Mouse (Mus musculus) MEL-GATA-1-ER (cell line): ENCODE measurements around the gene Fbf1.

Experiments used
- DNase-seq: peaks from one replicate; pipeline ENCODE4 v3.0.0-alpha.2; 2012; ENCODE audit warnings: low read depth; ENCODE audit errors: extremely low read depth

The Fbf1 gene

DNA sequence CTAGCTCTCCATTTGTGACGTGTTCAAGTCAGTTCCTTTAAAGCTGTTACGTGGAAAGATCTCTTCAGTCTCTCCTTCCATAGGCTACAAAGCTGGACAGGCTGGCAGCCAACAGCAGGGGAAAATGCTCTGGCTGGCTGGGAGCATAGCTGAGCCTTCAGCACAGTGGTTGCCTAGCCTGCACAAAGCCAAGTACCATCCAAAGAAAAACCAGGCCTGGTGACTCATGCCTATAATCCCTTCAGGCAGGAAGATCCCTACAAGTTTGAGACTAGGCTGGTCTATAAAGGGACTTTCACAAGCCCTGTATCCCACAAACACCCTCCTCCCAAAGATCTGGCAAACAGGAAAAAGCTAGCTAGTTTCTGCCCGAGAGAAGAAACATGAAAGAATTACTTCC is 17.9 kb upstream of the Fbf1 start:
- no peak for DNase-seq

DNA sequence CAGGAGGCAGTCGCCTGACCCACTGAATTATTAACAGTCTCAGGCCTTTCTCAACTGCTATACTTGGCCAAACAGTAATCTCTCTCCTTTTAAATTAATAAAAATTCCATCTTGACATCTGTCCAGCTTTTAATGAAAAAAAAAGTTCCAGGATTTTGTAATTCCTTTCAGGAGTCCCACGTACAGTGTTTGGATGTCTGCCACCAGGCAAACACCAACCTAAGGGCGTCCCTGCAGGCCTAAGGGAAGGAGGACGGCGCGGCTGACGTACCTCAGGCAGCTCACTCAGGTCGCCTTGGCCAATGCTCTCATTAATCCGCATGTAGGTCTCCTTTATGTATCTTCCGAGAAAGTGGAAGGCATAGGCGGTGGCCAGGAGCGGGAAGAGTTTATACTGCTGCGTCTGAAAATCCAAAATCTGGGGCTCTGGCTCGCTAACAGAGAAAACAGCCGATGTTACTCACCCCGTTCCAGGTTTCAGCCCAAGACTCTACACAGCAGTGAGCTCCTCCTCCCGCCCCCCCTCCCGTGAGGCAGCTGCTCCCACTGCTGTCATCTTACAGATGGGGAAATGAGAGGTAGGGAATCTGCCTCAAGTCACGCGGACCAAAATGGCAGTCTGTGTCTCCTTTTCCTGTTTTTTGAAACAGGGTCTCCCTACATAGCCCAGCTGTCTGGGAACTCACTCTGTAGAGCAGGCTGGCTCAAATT is 10.6 kb upstream of the Fbf1 start:
- no peak for DNase-seq

DNA sequence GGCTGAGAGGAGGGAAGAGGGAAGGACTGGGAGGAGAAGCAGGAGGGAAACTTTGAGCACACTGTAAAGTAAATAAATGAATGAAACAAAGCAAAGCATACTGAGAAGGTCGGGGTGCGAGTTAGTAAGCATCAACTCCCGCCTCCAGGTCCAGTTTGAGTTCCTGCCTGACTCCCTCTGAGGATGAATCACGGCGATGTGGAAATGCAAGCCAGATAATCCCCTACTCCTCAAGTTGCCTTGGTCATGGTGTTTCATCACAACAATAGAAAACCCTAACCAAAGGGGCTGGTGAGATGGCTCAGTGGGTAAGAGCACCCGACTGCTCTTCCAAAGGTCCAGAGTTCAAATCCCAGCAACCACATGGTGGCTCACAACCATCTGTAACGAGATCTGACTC is 8.0 kb upstream of the Fbf1 start:
- DNase-seq: no peak

DNA sequence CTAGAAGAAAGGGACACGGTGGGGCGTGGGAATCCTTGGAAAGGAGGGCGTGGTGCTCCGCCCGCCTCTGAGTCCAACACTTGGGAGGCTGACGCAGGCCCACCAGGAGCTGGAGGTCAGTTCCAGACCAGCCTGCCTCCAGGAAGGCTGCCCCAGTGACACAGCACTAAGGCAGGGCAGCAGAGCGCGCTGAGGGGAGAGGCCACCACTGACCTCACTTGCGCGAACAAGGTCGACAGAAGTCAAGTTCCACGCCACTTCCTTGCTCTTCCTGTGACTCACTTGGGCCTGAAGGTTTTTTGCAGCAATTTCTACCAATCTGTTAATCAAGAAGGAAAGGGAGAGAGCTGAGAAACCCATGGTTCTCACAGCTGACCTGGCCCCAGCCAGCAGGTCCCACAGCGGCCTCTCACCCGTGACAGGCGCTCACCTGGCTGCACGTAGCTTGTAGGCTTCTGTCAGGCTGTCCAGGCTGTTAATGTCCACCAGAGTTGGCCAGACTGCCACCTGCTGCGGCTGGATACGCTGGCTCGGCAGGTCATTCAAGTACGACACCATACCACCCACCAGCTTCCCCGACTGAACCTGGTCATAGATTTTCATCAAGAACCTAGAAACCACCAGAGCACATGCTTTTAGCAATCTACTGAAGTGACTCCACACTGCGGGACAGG is 6.9 kb upstream of the Fbf1 start:
- no peak for DNase-seq

DNA sequence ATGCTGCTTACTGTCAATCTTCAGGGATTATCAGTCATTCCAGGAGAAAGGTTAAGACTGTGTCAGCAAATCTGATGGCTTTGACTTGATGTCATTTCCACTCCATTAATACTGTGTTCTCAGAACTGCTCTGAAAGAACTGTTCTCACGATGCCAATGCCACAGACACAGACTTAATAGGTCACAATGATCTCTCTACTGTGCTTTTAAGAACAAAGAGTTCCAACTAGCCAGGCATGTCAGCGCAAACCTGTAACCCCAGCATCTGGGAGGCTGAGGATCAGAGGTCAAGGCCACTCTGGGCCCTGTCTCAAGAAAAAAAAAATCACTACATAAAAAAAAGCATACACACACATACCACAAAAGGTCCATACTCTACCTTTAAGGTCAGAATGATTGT is 4.0 kb upstream of the Fbf1 start:
- DNase-seq: no peak

DNA sequence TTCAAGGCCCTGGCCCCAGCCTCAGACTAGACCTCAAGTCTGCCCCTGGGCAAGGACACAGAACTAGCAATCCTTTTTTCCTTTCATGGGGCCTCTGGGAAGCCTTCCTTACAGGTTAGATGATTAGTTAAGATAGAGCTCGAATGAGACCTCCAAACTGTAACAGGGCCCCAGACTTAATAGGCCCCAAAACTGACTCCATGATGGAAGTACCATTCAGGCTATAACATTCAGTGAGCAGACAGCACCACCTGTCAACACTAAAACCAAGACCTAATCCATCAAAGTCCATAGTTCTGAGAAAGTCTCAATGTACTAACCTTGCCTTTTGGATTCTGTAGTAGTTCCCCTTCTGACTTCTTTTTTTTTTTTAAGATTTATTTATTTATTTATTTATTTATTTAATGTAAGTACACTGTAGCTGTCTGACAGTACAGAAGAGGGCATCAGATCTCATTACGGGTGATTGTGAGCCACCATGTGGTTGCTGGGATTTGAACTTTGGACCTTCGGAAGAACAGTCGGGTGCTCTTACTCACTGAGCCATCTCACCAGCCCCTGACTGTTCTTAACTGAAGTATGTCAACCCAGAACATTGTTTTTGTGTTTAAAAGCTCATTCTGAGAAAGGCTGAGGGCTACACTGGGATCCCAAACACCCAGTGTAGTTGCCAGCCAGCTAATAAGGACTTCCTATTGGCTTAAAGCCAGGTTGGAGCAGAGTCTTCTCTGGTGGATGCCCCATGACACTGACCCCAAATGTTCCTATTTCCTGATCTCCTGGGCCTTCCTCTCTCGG is 2.2 kb upstream of the Fbf1 start:
- DNase-seq: no peak

DNA sequence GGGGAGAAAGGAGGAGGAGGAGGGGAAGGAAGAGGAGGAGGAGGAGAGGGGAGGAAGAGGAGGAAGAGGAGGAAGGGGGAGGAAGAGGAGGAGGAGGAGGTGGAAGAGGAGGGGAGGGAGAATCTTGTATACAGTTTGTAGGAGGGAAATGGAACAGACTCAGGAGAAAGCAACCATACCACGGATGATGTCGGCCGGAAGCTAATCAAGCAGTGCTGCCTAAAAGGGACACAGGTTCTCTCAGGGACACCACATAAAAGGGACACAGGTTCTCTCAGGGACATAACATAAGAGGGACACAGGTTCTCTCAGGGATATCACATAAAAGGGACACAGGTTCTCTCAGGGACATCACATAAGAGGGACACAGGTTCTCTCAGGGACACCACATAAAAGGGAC is 1.2 kb upstream of the Fbf1 start:
- no peak for DNase-seq

DNA sequence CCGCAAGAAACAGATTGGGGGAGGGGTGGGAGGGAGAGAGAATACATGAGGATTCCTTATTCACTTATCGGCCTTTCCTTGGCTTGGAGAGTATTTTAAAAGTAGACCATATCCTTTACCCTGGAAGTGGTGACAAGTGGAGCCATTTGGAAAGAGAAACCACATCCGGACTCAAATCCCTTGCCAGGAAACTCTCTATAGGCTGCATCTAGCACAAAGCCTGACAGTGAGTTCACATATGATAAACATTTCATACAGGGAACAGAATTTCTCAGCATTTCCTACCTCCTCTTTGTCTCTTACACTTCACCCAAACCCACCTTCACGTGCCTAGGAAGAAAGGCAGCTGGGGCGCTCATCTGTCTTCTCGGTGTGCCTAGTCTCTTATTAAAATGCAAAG is 734 bp downstream of the Fbf1 start:
- DNase-seq: peak; percentile 13

DNA sequence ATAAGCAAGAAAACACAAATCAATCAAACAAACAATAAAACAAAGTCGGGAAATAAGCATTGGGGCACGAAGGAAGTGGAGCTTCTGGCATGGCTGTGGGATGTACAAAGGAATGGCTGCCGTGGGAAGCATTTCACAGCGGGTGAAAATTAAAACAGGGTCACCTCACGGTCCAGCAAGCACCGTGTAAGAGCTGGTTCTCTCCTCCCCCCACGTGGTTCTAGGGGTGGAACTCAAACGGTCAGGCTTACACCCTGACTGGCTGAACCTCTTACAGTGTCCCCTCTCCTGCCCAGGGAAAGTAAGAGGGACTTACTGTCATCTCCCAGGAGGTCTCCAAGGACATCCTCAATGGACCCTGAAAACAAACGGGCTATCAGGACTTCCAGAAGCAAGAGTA is 5.0 kb downstream of the Fbf1 start:
- DNase-seq: no peak

DNA sequence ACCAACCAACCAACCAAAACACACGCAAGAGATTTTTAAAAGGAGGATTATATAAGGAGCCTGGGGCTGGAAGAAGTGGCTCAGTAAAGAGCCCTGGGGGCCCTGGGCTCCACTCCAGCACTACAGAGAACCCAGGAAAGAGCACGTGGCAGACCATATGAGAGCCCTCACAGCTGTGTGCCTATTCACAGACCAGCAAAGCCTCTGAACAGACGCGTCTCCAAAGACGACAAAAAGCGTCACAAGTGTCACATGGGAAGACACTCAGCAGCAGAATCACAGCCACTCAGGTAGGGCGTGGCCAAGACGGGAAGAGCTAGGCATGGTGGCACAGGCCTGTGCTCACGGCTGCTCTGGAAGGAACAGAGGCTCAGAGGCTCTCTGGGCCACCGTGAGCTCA is 5.8 kb downstream of the Fbf1 start:
- no peak for DNase-seq

DNA sequence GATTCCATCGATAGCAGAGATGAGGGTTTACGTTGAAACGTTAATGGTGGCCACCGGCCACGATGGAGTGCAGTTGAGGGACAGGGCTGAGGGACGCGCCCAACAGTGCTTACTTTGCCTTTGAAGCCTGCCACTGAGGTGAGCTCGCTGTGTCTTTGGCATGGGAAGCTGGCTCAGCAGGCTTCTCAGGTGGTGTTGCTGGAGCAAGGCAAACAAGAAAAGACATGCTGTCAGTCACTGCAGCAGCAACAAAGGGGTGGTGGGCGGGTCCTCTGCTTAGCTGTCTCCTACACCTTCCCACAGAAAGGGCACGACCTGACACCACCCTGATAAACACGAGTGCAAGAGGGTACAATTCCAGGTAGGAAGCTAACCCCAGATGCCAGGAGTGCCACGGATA is 6.7 kb downstream of the Fbf1 start:
- no peak for DNase-seq

DNA sequence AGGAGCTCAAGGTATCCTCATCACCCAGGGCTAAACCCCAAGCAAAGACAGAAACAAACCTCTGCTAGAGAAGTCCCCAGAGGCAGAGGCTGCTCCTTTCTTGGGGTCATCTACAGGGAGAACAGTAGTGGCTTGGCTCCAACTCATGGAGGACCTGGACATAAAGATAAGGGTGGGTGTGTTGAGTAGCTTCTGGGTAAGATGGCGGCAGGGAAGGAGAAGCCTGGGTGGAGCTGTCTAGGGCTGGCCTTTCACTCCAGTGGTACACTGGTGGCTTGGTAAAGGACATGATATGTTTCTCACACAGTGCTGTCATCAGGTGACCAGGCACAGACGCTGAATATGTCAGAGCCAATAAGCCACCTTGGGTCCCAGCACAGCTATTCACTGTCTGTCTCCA is 17.0 kb downstream of the Fbf1 start:
- DNase-seq: no peak

DNA sequence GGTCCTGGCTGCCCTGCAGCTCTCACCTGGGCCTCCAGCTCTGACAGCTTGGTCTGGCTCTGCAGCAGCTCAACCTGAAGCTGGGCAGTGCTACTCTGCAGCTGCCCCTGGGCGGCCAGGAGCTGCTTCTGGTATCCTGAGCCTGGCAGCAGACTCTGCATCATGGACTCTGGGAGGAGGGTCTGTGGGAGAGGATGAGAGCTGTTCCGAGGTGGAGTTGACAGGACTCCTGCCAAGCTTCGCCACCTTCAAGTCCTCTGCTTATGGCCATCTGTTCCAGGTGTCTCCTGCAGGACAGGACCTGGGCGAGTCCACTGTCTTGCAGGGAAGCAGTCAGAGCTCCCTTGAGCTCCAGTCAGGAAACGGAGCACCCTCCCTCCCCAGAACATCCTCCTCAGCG is 18.6 kb downstream of the Fbf1 start:
- no peak for DNase-seq

DNA sequence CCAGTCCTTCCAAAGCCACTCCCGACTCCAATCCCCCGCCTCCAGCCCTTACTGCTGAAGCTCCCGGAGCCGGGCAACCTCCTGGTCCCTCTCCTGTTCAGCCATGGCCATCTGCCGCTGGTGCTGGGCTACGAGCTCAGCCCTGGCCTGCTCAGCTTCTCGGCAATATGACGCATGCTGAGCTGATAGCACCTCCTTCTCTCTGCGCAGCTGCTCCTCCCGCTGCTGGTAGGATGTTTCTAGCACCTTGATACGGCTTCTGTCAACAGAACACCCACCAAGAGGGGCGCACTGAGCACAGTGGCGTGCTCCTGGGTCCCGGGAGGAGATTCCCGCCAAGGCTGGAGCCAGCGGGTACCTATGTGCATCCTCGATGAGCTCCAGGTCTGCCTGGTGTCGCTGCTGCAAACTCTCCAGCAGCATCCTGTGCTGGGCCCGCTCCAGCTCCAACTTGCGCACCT is 19.2 kb downstream of the Fbf1 start:
- no peak for DNase-seq

DNA sequence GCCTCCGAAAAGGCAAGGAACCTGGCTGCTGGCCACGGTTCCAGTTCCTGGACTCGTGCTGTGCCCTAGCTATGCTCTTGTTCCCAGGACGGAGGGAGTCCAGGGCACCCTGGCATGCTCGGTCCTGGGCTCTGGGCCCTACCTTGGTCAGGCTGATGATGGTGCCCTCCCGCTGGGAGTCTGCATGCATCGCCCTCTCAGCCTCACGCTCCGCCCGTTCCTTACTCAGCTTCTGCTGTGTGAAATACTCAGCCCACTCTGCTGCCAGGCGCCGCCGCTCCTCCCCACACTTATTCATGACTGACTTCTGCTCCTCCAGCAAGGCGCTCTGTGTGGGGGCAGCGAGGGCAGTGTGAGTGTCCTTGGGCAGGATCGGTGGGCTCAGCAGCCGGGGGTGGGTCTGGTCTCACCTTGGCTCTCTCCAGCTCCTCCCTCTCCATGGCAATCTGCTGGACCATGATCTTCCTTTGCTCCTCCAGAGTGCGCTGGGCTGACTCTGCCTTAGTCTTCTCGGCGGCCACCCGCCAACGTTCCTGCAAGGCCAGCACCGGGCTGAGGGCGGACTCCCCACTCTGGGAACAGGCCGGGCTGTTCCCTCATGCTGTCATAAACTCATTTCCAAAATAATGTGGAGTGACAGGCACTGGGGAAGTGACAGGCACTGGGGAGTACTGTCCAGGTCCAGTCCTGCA is 21.5 kb downstream of the Fbf1 start:
- DNase-seq: no peak

DNA sequence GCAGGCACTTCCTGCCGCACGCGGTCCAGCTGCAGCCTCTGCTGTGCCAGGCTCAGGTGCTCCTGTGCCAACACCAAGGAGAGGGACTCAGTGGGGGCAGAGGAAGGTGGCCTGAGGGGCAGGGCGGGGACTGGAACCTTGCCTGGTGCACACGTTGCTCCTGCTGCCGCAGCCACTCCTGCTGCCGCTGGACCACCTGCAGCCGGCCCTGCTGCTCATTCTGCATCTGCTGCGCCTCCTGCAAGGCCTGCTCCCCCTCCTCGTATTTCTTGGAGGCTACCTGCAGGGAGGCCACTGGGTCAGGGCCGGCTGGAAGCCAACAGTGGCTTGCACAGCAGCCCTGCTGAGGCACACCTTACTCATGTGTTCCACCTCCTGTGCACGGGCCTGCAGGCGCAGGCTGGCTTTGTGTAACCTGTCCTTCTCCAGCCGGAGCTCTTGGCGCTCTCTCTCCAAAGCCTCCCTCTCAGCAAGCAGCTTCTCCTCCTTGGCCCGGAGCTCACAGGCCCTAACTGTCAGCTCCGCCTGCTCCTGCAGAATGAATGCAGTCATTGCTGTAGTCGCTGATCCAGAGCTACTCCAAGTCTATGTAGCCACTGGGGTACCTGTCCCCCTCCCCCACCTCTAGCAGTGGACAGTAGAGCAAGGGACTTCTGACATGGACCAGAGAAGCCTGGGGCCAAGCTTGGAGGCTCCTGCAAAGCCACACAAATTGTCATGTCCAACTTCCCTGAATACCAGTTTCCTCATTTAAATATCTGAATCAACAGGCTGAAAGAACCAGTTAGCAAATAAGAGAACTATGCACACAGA is 22.3 kb downstream of the Fbf1 start:
- no peak for DNase-seq

DNA sequence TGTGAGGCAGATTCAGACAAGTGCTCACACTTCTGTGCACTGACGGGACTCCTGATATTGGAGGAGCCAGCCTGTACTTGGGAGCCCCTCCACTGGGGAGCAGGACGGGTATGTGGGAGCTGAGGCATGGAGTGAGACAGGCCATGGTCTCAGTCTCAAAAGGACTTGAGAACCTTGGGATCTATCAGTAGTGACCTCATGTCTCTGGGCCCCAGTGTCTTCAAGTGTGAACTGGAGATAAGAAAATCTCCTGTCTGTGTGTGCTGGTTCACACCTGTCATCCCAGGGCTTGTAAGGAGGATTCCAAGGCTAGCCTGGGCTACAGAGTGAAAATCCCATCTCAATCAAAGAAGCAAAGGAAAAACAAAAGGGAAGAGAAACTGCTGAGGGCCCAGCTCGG is 24.5 kb downstream of the Fbf1 start:
- DNase-seq: no peak

DNA sequence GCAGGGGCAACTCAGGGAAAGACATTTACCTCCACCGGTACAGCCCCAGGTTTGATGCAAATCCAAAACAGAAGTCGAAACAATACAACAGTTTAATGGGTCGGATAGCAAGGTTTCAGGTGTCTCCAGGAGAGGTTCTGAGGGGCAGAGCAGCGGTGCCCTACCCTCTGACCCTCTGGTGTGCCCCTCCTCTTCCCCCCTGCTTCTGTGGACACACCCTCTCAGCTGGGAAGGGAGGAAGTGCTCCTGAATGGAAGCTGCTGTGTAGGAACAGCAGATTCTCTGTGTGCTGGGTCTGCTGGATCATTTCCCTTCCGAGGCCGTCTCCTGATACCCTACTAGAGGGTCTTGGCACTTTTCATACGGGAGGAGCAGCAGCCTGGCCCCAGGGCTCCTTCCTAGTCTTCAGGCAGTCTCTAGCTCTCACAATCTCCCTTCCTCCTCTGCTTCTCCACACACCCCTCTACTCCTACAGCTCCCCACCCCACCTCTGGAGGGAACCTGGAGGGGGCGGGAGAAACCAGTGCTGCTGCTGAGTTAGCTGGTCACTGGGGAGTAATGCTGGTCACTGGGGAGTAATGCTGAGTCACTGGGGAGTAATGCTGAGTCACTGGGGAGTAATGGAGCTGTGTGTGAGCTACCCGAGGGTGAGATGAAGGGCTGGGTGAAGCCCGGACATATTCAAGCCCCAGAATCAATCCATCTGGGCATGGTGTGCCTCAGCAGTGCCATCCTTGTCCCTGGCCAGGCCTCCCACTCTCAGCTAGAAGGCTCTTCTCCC is 25.6 kb downstream of the Fbf1 start:
- DNase-seq: peak; percentile 29

DNA sequence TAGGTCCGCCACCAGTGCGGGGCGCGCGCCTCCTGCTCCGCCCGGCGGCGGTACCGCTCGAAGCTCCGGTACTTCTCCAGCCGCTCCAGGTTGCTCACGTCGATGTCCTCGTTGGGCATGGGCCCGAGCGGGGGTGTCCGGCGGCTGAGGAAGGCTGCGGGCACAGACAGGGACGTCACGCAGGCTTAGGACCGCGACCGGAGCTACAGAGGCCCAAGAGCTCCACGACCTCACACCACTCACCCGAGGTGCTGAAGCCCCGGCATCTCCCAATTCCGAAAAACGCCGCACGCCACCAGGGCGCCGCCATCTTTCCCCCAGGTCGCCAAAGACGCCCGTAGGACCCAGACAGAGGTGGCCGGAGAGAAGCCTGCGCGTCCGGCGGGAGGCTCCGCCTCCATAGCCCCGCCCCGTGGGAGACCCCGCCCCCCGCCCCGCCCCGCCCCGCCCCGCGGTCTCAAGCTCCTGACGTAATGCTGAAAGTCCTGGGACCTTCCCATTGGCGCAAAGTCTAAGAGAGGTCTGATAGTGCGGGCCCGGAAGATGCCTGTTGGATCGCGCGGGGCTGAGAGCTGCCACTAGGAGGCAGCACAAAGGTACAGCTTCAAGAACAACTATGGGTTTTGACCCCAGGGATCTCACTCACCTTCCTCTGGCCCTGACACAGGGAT is 29.4 kb downstream of the Fbf1 start, which contains the start of gene Mrpl38:
TSS of gene Mrpl38 (minus strand) at position 401 of the 671 bp plus-strand sequence.
- peak; percentile 89 for DNase-seq

DNA sequence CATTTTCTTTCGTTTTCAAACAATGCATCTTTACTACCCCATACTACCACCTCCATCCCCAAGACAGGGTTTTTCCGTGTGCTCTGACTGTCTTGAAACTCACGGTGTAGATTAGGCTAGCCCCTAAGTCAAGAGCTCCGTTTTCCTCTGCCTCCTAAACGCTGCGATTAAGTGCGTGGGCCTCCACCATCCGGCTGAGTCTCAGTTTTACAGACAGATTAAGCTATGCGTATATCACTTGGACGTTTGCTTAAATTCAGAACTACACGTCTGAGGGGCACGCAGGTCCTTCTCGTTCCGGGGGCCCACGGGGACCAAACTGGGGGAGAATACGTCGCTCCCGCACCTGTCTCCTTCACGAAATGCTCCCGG is 29.9 kb downstream of the Fbf1 start:
- DNase-seq: no peak
